In the genomic region with DNA sequence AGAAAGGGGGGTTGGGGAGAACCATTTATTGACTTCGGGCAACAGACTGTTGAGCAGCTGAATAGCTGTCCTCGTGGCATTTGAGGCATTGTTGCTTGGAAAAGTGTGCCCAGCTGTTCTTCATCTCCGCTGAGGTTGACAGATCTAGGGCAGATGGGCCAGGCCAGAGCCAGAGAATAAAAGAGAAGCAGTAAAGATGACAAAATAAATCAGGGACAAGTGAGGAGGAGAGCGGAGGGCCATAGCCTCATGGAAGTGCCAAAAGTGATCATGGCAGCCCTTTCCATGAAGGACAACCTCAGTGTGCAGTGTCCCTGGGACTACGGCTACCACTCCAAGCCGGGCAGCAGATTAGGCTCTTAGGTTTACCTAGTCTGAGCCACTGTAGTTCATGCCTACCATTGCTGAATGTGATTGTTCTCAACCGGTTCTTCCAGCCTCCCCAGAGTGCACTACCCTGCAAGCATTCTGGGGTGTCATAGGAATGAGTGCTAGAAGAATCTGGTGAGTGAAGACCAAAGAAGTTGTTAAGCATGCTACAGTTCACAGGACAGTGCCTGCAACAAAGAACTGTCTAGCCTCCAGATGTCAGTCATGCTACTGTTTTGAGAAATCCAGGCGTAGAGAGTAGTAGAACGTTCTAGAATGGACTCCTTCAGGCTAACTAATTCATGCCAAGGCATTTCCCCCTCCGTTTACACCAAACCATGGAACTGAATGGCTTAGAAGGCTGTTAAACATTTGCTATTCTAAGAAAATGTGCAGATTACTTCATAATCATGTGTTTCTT, we compare ENCODE assay signal across 11 mouse cellular contexts.
DNase-seq lines count a peak whose midpoint lies in the region; ATAC-seq and TF ChIP-seq lines count a peak whose summit lies in the region.
"Had no signal": no experiment of that assay in that cellular context is flagged by ENCODE, and none has a peak within 500 bp of the region (broad histone marks: within the 10 kb centered on the region; RNA-seq: fewer than 3 reads in every experiment).

No protein-coding gene starts in this region.

- no peaks in the 10 kb centered on the region; the same call in 1 of the 2 replicates for H3K4me1 ChIP-seq in forebrain, postnatal 0 days (ENCODE audit: insufficient read depth)
- no peaks in the 10 kb centered on the region for H3K4me1 ChIP-seq in forebrain, embryonic 14.5 days (ENCODE audit: control insufficient read depth, insufficient read depth, low read length)
- no peaks in the 10 kb centered on the region; the same call in 1 of the 2 replicates for H3K4me1 ChIP-seq in hindbrain, embryonic 14.5 days (replicated peaks; ENCODE audit: control insufficient read depth, insufficient read depth, low read length)
- H3K4me1 ChIP-seq in cerebellum, adult 2 months (ENCODE audit: control insufficient read depth, insufficient read depth, low read length): no peaks in the 10 kb centered on the region
- H3K4me1 ChIP-seq: forebrain, embryonic 12.5 days; limb, embryonic 13.5 days had no signal

- no peaks in the 10 kb centered on the region for H3K27me3 ChIP-seq in forebrain, postnatal 0 days (ENCODE audit: insufficient read depth, low read length)
- H3K27me3 ChIP-seq in forebrain, embryonic 14.5 days (replicated peaks; ENCODE audit: control insufficient read depth, insufficient read depth, low read length): no peaks in the 10 kb centered on the region
- no peaks in the 10 kb centered on the region for H3K27me3 ChIP-seq in hindbrain, embryonic 14.5 days (ENCODE audit: control insufficient read depth, insufficient read depth, low read length)
- no peaks in the 10 kb centered on the region for H3K27me3 ChIP-seq in cerebellum, adult 2 months (ENCODE audit: control insufficient read depth, insufficient read depth, low read length)
- H3K27me3 ChIP-seq: forebrain, embryonic 12.5 days; limb, embryonic 13.5 days had no signal

- no peak for TF ChIP-seq CTCF in forebrain, postnatal 0 days (IDR thresholded peaks at IDR 0.05; ENCODE audit: low read depth)
- no peak for TF ChIP-seq CTCF in cerebellum, adult 2 months (IDR thresholded peaks at IDR 0.05; ENCODE audit: borderline replicate concordance, insufficient read depth, low read depth, low read length)

- no peak overlapping the region for H3K9ac ChIP-seq in forebrain, postnatal 0 days
- no peak overlapping the region for H3K9ac ChIP-seq in forebrain, embryonic 14.5 days (ENCODE audit: low read length)
- no peak overlapping the region for H3K9ac ChIP-seq in hindbrain, embryonic 14.5 days
- H3K9ac ChIP-seq: forebrain, embryonic 12.5 days; limb, embryonic 13.5 days had no signal

- no peak overlapping the region for H3K4me2 ChIP-seq in forebrain, postnatal 0 days (ENCODE audit: low read depth)
- no peak overlapping the region for H3K4me2 ChIP-seq in forebrain, embryonic 14.5 days (ENCODE audit: low read length)
- H3K4me2 ChIP-seq in hindbrain, embryonic 14.5 days (replicated peaks): no peak overlapping the region
- H3K4me2 ChIP-seq: forebrain, embryonic 12.5 days; limb, embryonic 13.5 days had no signal

- H3K9me3 ChIP-seq in forebrain, postnatal 0 days (ENCODE audit: low read length): no peaks in the 10 kb centered on the region
- H3K9me3 ChIP-seq in forebrain, embryonic 14.5 days (replicated peaks; ENCODE audit: control insufficient read depth, low read length): no peaks in the 10 kb centered on the region
- no peaks in the 10 kb centered on the region for H3K9me3 ChIP-seq in hindbrain, embryonic 14.5 days (ENCODE audit: control insufficient read depth, low read length)
- H3K9me3 ChIP-seq: forebrain, embryonic 12.5 days; limb, embryonic 13.5 days had no signal

- H3K27ac ChIP-seq in forebrain, postnatal 0 days (ENCODE audit: low read depth, low read length): peak overlapping the region; percentile 24; the same call in 1 of the 2 replicates
- H3K27ac ChIP-seq in forebrain, embryonic 14.5 days (ENCODE audit: low read depth, low read length): no peak overlapping the region
- H3K27ac ChIP-seq in hindbrain, embryonic 14.5 days: 0 out of 2 replicates have a peak overlapping the region, but pooled peaks have one; percentile 26
- H3K27ac ChIP-seq in cerebellum, adult 2 months (ENCODE audit: insufficient read depth, low read length): no peak overlapping the region
- H3K27ac ChIP-seq: limb, embryonic 13.5 days had no signal

- ATAC-seq in forebrain, postnatal 0 days: peak; percentile 27
- no peak for ATAC-seq in forebrain, embryonic 14.5 days
- ATAC-seq in hindbrain, embryonic 14.5 days (ENCODE audit: low FRiP score): no peak

- peak; percentile 21 for DNase-seq in forebrain, postnatal 0 days
- no peak for DNase-seq in forebrain, embryonic 14.5 days (ENCODE audit: low spot score)
- peak; percentile 15 for DNase-seq in MN1 (ENCODE audit: low spot score)
- DNase-seq in hindbrain, embryonic 14.5 days (ENCODE audit: low spot score): no peak
- DNase-seq in lung, postnatal 10 days: peak; percentile 55
- no peak for DNase-seq in cerebellum, postnatal 25 days
- DNase-seq in cerebellum, adult 2 months: no peak
- DNase-seq in left cerebral cortex, adult 8-10 months (ENCODE audit: low spot score in 2 of 2): no peak
- DNase-seq: cerebellum, adult 9-11 months had no signal

- 65% methylated on average over 10 of the region's 10 CpGs for WGBS in forebrain, postnatal 0 days
- 79% methylated on average over 10 of the region's 10 CpGs for WGBS in forebrain, embryonic 14.5 days
- 69% methylated on average over 10 of the region's 10 CpGs for WGBS in hindbrain, embryonic 14.5 days
- 74% methylated on average over 10 of the region's 10 CpGs for WGBS in cerebellum, adult 2 months

- no peak for TF ChIP-seq POLR2A in cerebellum, adult 2 months (IDR thresholded peaks at IDR 0.05; ENCODE audit: borderline replicate concordance, insufficient read depth, low read length)

- H3K4me3 ChIP-seq in forebrain, postnatal 0 days (ENCODE audit: low read depth, low read length): no peak overlapping the region
- no peak overlapping the region for H3K4me3 ChIP-seq in forebrain, embryonic 14.5 days (ENCODE audit: low read depth, low read length)
- H3K4me3 ChIP-seq in hindbrain, embryonic 14.5 days (replicated peaks; ENCODE audit: low read length): no peak overlapping the region
- no peak overlapping the region for H3K4me3 ChIP-seq in cerebellum, adult 2 months (replicated peaks; ENCODE audit: insufficient read depth, low read depth, low read length)
- H3K4me3 ChIP-seq: forebrain, embryonic 12.5 days; limb, embryonic 13.5 days had no signal

- H3K36me3 ChIP-seq in forebrain, postnatal 0 days (ENCODE audit: insufficient read depth): peaks cover 26% of the 10 kb centered on the region
- peaks cover 78% of the 10 kb centered on the region for H3K36me3 ChIP-seq in forebrain, embryonic 14.5 days (ENCODE audit: control insufficient read depth, insufficient read depth, low read length)
- peaks cover 76% of the 10 kb centered on the region for H3K36me3 ChIP-seq in hindbrain, embryonic 14.5 days (replicated peaks; ENCODE audit: control insufficient read depth, insufficient read depth)

Comparison
In these comparisons a context has a peak if more than half of its experiments do, and no peak if none do; other contexts are left out.
1. DNase-seq: peak in forebrain, postnatal 0 days (single experiment), MN1 (single experiment) and lung, postnatal 10 days (single experiment); none in forebrain, embryonic 14.5 days (single experiment), hindbrain, embryonic 14.5 days (single experiment), cerebellum, postnatal 25 days (0 of 2), cerebellum, adult 2 months (0 of 2) and left cerebral cortex, adult 8-10 months (0 of 2).
2. H3K27ac ChIP-seq: peak in forebrain, postnatal 0 days (single experiment) and hindbrain, embryonic 14.5 days (single experiment); none in forebrain, embryonic 14.5 days (single experiment) and cerebellum, adult 2 months (single experiment).